Mouse (Mus musculus) liver, embryonic 11.5 days (tissue): Measurements from ENCODE around the gene Gnptg. TPM values are rescaled to one million over a fixed set of nuclear protein-coding genes. Genes with fewer than 3 reads are reported as not detected.

ENCODE experiments used
- ATAC-seq: fragments of 200-750 bp; cut with Nextera tagmentation; replicated peaks from 2 replicates; pipeline ENCODE4 v1.8.0; 2017; ENCODE audit warnings: moderate number of reproducible peaks, mild to moderate bottlenecking, moderate TSS enrichment, moderate library complexity; ENCODE audit not compliant: low FRiP score
- DNase-seq: peaks from one replicate; pipeline ENCODE4 v3.0.0-alpha.2; 2017; ENCODE audit warnings: low spot score
- H3K27ac ChIP-seq: fragments of 300-500 bp; sonication (generic); 2 replicates; pipeline ENCODE4 v1.5.1; 2014; ENCODE audit warnings: mild to moderate bottlenecking, low read depth, low read length, control low read depth
- H3K27me3 ChIP-seq: fragments of 300-500 bp; sonication (generic); replicated peaks from 2 replicates; pipeline ENCODE4 v1.6.1; 2014; ENCODE audit warnings: low read length, mixed read lengths; ENCODE audit not compliant: control insufficient read depth, insufficient read depth
- H3K36me3 ChIP-seq: fragments of 300-500 bp; sonication (generic); 2 replicates; pipeline ENCODE4 v1.6.1; 2014; ENCODE audit warnings: mild to moderate bottlenecking, low read length, moderate library complexity, mixed read lengths; ENCODE audit not compliant: control insufficient read depth, insufficient read depth
- H3K4me1 ChIP-seq: fragments of 300-500 bp; sonication (generic); replicated peaks from 2 replicates; pipeline ENCODE4 v1.6.1; 2014; ENCODE audit warnings: low read length, mixed read lengths; ENCODE audit not compliant: control insufficient read depth, insufficient read depth
- H3K4me2 ChIP-seq: fragments of 300-500 bp; sonication (generic); 2 replicates; pipeline ENCODE4 v1.6.1; 2014; ENCODE audit warnings: mild to moderate bottlenecking, control low read depth, moderate library complexity
- H3K4me3 ChIP-seq: fragments of 300-500 bp; sonication (generic); 2 replicates; pipeline ENCODE4 v1.5.1; 2014; ENCODE audit warnings: low read depth, low read length, control low read depth
- H3K9ac ChIP-seq: fragments of 300-500 bp; sonication (generic); 2 replicates; pipeline ENCODE4 v1.6.1; 2014; ENCODE audit warnings: low read depth, low read length, control low read depth
- H3K9me3 ChIP-seq: fragments of 300-500 bp; sonication (generic); 2 replicates; pipeline ENCODE4 v1.6.1; 2016; ENCODE audit warnings: low read length, inconsistent platforms, mixed read lengths; ENCODE audit not compliant: control insufficient read depth
- WGBS: fragments of 180-500 bp; shearing (Covaris S2); extraction: QIAGEN DNeasy Blood & Tissue Kit; methylation state at CpG from one replicate; pipeline ENCODE4 v1.1.7; 2014; 5-methylcytosine and 5-hydroxymethylcytosine counted together
- polyA plus RNA-seq: library from polyadenylated mRNA; unstranded; fragments of >200 nt; fragmentation: Nextera tagmentation; extraction: Ambion mirVana; gene quantifications from 2 replicates; pipeline ENCODE4 v1.2.1, GENCODE M21; 2014

The Gnptg gene
- polyA plus RNA-seq, 1 experiment from 2014 or later = 30.8 TPM

GRCm38 (mm10) chr17:25219492-25220295 is 20.2 kb downstream of the Gnptg start:
- peaks cover 5% of the 10 kb centered on the region; the same call in 1 of the 2 replicates for H3K36me3 ChIP-seq
- 82% methylated on average over 15 of the region's 15 CpGs for WGBS

DNA sequence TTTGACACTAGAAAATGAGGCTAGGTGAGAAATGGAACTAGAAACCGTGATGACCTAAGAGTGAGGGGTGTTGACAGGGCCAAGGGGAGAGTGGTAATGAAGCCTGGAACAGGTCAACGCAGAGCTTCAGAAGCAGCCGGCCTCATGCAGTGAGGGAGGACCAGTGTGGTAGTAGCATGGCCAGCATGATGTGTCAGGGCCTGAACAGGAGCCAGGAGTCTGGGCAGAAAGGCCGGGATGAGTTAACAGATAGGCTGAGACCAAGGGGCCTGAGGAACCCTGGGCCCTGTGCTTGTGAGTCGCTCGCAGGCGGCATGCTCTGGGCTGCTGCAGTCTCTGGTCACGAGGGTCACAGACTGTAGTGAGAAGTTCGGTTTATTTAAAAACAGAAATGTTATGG is 21.0 kb downstream of the Gnptg start:
- Histone ChIP-seq H3K9me3 (no peaks in the 10 kb centered on the region), H3K4me2 (no peak overlapping the region), H3K4me1 (peaks cover 23% of the 10 kb centered on the region), H3K4me3 (no peak overlapping the region), H3K27ac (no peak overlapping the region), H3K36me3 (peaks cover 8% of the 10 kb centered on the region; the same call in 1 of the 2 replicates), H3K27me3 (no peaks in the 10 kb centered on the region), H3K9ac (no peak overlapping the region)
- DNase-seq (no peak), ATAC-seq (no peak)
- 85% methylated on average over 9 of the region's 9 CpGs for WGBS

More at GRCm38 (mm10) chr17:25219492-25220295, 20.2 kb downstream of the Gnptg start:
- H3K27ac ChIP-seq = no peak overlapping the region
- ATAC-seq = no peak
- no peak overlapping the region for H3K4me2 ChIP-seq
- DNase-seq = no peak
- H3K9me3 ChIP-seq = no peaks in the 10 kb centered on the region
- peaks cover 30% of the 10 kb centered on the region for H3K4me1 ChIP-seq
- no peak overlapping the region for H3K4me3 ChIP-seq
- H3K9ac ChIP-seq = no peak overlapping the region
- no peaks in the 10 kb centered on the region for H3K27me3 ChIP-seq

DNA sequence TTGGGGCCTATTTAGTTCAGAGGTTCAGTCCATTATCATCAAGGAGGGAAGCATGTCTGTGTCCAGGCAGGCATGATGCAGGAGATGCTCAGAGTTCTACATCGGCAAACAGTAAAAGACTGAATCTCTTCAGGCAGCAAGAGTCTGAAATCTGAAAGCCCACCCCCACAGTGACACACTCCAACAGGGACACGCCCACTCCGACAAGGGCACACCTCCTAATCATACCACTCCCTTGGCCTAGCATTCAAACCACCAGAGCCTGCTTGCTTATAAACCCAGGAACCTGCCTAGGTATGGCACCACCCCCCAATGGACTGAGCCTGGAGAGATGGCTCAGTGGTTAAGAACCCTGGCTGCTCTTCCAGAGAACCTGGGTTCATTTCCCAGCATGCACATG is 24.5 kb downstream of the Gnptg start:
- Histone ChIP-seq H3K9ac (no peak overlapping the region), H3K4me3 (no peak overlapping the region), H3K27ac (no peak overlapping the region), H3K36me3 (peaks cover 26% of the 10 kb centered on the region; the same call in 1 of the 2 replicates), H3K4me1 (peaks cover under 1% of the 10 kb centered on the region; the same call in 1 of the 2 replicates), H3K4me2 (no peak overlapping the region), H3K27me3 (no peaks in the 10 kb centered on the region), H3K9me3 (no peaks in the 10 kb centered on the region)
- ATAC-seq = no peak
- 85% methylated on average over 3 of the region's 3 CpGs for whole genome bisulfite sequencing
- no peak for DNase-seq

DNA sequence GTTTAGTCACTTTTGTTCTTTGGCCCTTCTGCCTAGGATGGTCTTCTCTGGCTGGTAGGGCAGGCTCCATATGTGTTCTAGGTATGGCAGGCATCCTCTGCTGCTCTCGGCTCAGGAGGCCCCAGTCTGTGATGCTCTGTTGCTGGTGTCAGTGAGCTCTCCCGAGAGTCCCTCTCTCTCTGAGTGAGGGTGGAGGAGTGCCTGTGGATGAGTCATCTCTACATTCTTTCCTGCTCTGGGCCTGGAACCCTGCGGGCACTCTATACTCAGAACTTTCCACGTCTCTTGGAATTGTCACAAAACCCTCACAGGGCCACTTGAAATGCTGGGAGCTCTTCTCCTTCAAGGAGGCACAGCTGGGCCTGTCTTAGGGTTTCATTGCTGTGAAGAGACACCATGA is 28.2 kb downstream of the Gnptg start:
- Histone ChIP-seq H3K4me2 (no peak overlapping the region), H3K4me1 (no peaks in the 10 kb centered on the region), H3K9me3 (no peaks in the 10 kb centered on the region), H3K27me3 (no peaks in the 10 kb centered on the region), H3K27ac (no peak overlapping the region), H3K36me3 (peaks cover 35% of the 10 kb centered on the region), H3K4me3 (no peak overlapping the region), H3K9ac (no peak overlapping the region)
- ATAC-seq (no peak), DNase-seq (no peak)
- WGBS = 78% methylated on average over 4 of the region's 4 CpGs

- peaks cover 36% of the 10 kb centered on the region for H3K36me3 ChIP-seq
- no peaks in the 10 kb centered on the region for H3K9me3 ChIP-seq
- no peak overlapping the region for H3K27ac ChIP-seq
- DNase-seq (no peak), ATAC-seq (no peak)
- no peak overlapping the region for H3K9ac ChIP-seq
- H3K4me1 ChIP-seq = no peaks in the 10 kb centered on the region
- H3K4me3 ChIP-seq = no peak overlapping the region
- no peak overlapping the region for H3K4me2 ChIP-seq
- H3K27me3 ChIP-seq = no peaks in the 10 kb centered on the region
- WGBS = 85% methylated on average over 15 of the region's 15 CpGs
Measured at GRCm38 (mm10) chr17:25210680-25211466, 29.1 kb downstream of the Gnptg start.

- H3K9me3 ChIP-seq = no peaks in the 10 kb centered on the region
- H3K27me3 ChIP-seq = no peaks in the 10 kb centered on the region
- WGBS = 95% methylated on average over 4 of the region's 4 CpGs
- no peak overlapping the region for H3K4me3 ChIP-seq
- DNase-seq (no peak), ATAC-seq (no peak)
- H3K9ac ChIP-seq = no peak overlapping the region
- H3K27ac ChIP-seq = no peak overlapping the region
- H3K4me1 ChIP-seq = no peaks in the 10 kb centered on the region
- H3K4me2 ChIP-seq = no peak overlapping the region
- peaks cover 37% of the 10 kb centered on the region for H3K36me3 ChIP-seq
Measured at GRCm38 (mm10) chr17:25210006-25210405, 29.9 kb downstream of the Gnptg start.

- H3K9me3 ChIP-seq = no peaks in the 10 kb centered on the region
- WGBS = 84% methylated on average over 4 of the region's 4 CpGs
- H3K27ac ChIP-seq = no peak overlapping the region
- no peak for DNase-seq
- H3K4me3 ChIP-seq = no peak overlapping the region
- no peak for ATAC-seq
- no peaks in the 10 kb centered on the region for H3K4me1 ChIP-seq
- no peak overlapping the region for H3K9ac ChIP-seq
- no peak overlapping the region for H3K4me2 ChIP-seq
- H3K27me3 ChIP-seq = no peaks in the 10 kb centered on the region
- H3K36me3 ChIP-seq = peaks cover 43% of the 10 kb centered on the region
Measured at GRCm38 (mm10) chr17:25202401-25202800, 37.5 kb downstream of the Gnptg start.

- H3K36me3 ChIP-seq = peaks cover 2% of the 10 kb centered on the region; the same call in 1 of the 2 replicates
- DNase-seq = no peak
- peak overlapping the region; percentile 86 for H3K4me2 ChIP-seq
- WGBS = 4% methylated on average over 16 of the region's 16 CpGs
- H3K27ac ChIP-seq = peak overlapping the region; percentile 73; the same call in 1 of the 2 replicates
- H3K4me3 ChIP-seq = peak overlapping the region; percentile 82
- no peaks in the 10 kb centered on the region for H3K9me3 ChIP-seq
- H3K27me3 ChIP-seq = no peaks in the 10 kb centered on the region
- H3K9ac ChIP-seq = peak overlapping the region; percentile 85
- peaks cover 23% of the 10 kb centered on the region for H3K4me1 ChIP-seq
- no peak; the same call in 1 of the 2 replicates for ATAC-seq
Measured at GRCm38 (mm10) chr17:25189091-25189490, 50.8 kb downstream of the Gnptg start.
